Mouse (Mus musculus): ENCODE results near the gene G6pd2.

The G6pd2 gene

GRCm38 (mm10) chr5:61808516-61808915 lies at the start of gene G6pd2:
Gene G6pd2 (plus strand): TSS chr5:61808816.
- no peak for DNase-seq (ENCODE audit: extremely low read depth, low read depth)

GRCm38 (mm10) chr5:61764214-61764613 lies 44.4 kb upstream of the G6pd2 start:
- DNase-seq (ENCODE audit: extremely low read depth, low read depth): no peak

GRCm38 (mm10) chr5:61832935-61833551 lies 24.4 kb downstream of the G6pd2 start:
- DNase-seq (ENCODE audit: extremely low read depth, low read depth): no peak

- DNase-seq (ENCODE audit: extremely low read depth, low read depth): no peak
Observed at GRCm38 (mm10) chr5:61843891-61844290, 35.3 kb downstream of the G6pd2 start.

Measured in MEL-GATA-1-ER (cell line).